In genomic region chr13:14018852-14019251, GRCm38 (mm10) we compare ENCODE assay signal across 19 mouse cellular contexts.
"Had no signal": no experiment of that assay in that cellular context is flagged by ENCODE, and none has a peak within 500 bp of the region (broad histone marks: within the 10 kb centered on the region; RNA-seq: fewer than 3 reads in every experiment).

No protein-coding gene starts in this region.

- H3K27ac ChIP-seq: limb, embryonic 12.5 days; limb, embryonic 15.5 days; midbrain, embryonic 12.5 days; midbrain, embryonic 15.5 days; neural tube, embryonic 12.5 days; neural tube, embryonic 15.5 days; stomach, embryonic 15.5 days had no signal

- H3K27me3 ChIP-seq: limb, embryonic 12.5 days; limb, embryonic 15.5 days; midbrain, embryonic 12.5 days; midbrain, embryonic 15.5 days; neural tube, embryonic 12.5 days; neural tube, embryonic 15.5 days; stomach, embryonic 15.5 days had no signal

- DNase-seq: kidney, adult 18-20 months; kidney, adult 9 months; kidney, postnatal 14 days; kidney, postnatal 4 days; lung, adult 2 months; lung, postnatal 14 days; lung, postnatal 4 days; right cerebral cortex, adult 18-20 months; right cerebral cortex, postnatal 25 days; spleen, adult 18-20 months; thymus, postnatal 25 days had no signal

- ATAC-seq: intestine, embryonic 16.5 days; midbrain, embryonic 15.5 days had no signal

- H3K4me3 ChIP-seq: limb, embryonic 12.5 days; limb, embryonic 15.5 days; midbrain, embryonic 12.5 days; midbrain, embryonic 15.5 days; neural tube, embryonic 12.5 days; neural tube, embryonic 15.5 days; stomach, embryonic 15.5 days had no signal

- H3K9me3 ChIP-seq: limb, embryonic 12.5 days; limb, embryonic 15.5 days; midbrain, embryonic 12.5 days; midbrain, embryonic 15.5 days; neural tube, embryonic 12.5 days; neural tube, embryonic 15.5 days; stomach, embryonic 15.5 days had no signal

- H3K4me2 ChIP-seq: limb, embryonic 12.5 days; limb, embryonic 15.5 days; midbrain, embryonic 12.5 days; midbrain, embryonic 15.5 days; neural tube, embryonic 12.5 days; neural tube, embryonic 15.5 days; stomach, embryonic 15.5 days had no signal

- H3K9ac ChIP-seq: limb, embryonic 12.5 days; limb, embryonic 15.5 days; midbrain, embryonic 12.5 days; midbrain, embryonic 15.5 days; neural tube, embryonic 12.5 days; neural tube, embryonic 15.5 days; stomach, embryonic 15.5 days had no signal

- H3K4me1 ChIP-seq: limb, embryonic 12.5 days; limb, embryonic 15.5 days; midbrain, embryonic 12.5 days; midbrain, embryonic 15.5 days; neural tube, embryonic 12.5 days; neural tube, embryonic 15.5 days; stomach, embryonic 15.5 days had no signal
